Mouse (Mus musculus) cortical plate, adult 2 months (tissue): ENCODE measurements around the gene Pfkfb3. TPM values are rescaled to one million over a fixed set of nuclear protein-coding genes. Genes with fewer than 3 reads are reported as not detected.
A peak's percentile ranks its signal among the peaks of the same experiment; 100 is the strongest.

Source experiments
- H3K27ac ChIP-seq: fragments of 200-500 bp; 2 replicates; pipeline ENCODE4 v1.5.1; 2012; ENCODE audit warnings: low read length, control low read depth, inconsistent platforms; ENCODE audit not compliant: insufficient read depth
- H3K4me1 ChIP-seq: fragments of 200-500 bp; 2 replicates; pipeline ENCODE4 v1.6.1; 2011; ENCODE audit warnings: low read length; ENCODE audit not compliant: control insufficient read depth, insufficient read depth
- H3K4me3 ChIP-seq: fragments of 200-500 bp; 2 replicates; pipeline ENCODE4 v1.5.1; 2011; ENCODE audit warnings: mild to moderate bottlenecking, low read length, control low read depth; ENCODE audit not compliant: insufficient read depth
- CTCF ChIP-seq: fragments of 200-500 bp; IDR thresholded peaks from 2 replicates; pipeline ENCODE4 v1.5.1; 2011; ENCODE audit warnings: mild to moderate bottlenecking, control low read depth, low read length; ENCODE audit not compliant: insufficient read depth; ENCODE audit errors: extremely low read depth
- POLR2A ChIP-seq: fragments of 200-500 bp; IDR thresholded peaks from 2 replicates; pipeline ENCODE4 v1.6.1; 2011; ENCODE audit warnings: mild to moderate bottlenecking, low read length, control low read depth; ENCODE audit not compliant: insufficient read depth; ENCODE audit errors: extremely low read depth
- polyA plus RNA-seq: library from polyadenylated mRNA; depleted of rRNA; stranded (reverse); fragments of >200 nt; gene quantifications from 2 replicates; pipeline ENCODE4 v1.2.3, GENCODE M21; 2012

Pfkfb3 gene
- polyA plus RNA-seq, 1 experiment = 20.6 TPM

- Histone ChIP-seq H3K4me3 (no peak overlapping the region), H3K4me1 (no peaks in the 10 kb centered on the region), H3K27ac (no peak overlapping the region)
- TF ChIP-seq POLR2A (no peak), CTCF (no peak)
Measured at GRCm38 (mm10) chr2:11571004-11571535, 17.2 kb upstream of the Pfkfb3 start.

- Histone ChIP-seq H3K27ac (no peak overlapping the region), H3K4me1 (no peaks in the 10 kb centered on the region), H3K4me3 (no peak overlapping the region)
- TF ChIP-seq CTCF = no peak
- TF ChIP-seq POLR2A = no peak
Measured at GRCm38 (mm10) chr2:11568471-11568870, 14.6 kb upstream of the Pfkfb3 start.

- TF ChIP-seq CTCF = peak; percentile 26; the same call in 1 of the 2 replicates
- no peak for TF ChIP-seq POLR2A
- H3K4me1 ChIP-seq = no peaks in the 10 kb centered on the region
Measured at GRCm38 (mm10) chr2:11567781-11568362, 14.0 kb upstream of the Pfkfb3 start.

GRCm38 (mm10) chr2:11566898-11567297, 13.0 kb upstream of the Pfkfb3 start:
- no peak for TF ChIP-seq POLR2A
- TF ChIP-seq CTCF = no peak
- Histone ChIP-seq H3K4me3 (no peak overlapping the region), H3K27ac (no peak overlapping the region), H3K4me1 (no peaks in the 10 kb centered on the region)

More at GRCm38 (mm10) chr2:11567781-11568362, 14.0 kb upstream of the Pfkfb3 start:
- H3K4me3 ChIP-seq = no peak overlapping the region
- H3K27ac ChIP-seq = no peak overlapping the region

- H3K4me3 ChIP-seq = no peak overlapping the region
- H3K27ac ChIP-seq = no peak overlapping the region
- H3K4me1 ChIP-seq = no peaks in the 10 kb centered on the region
- TF ChIP-seq POLR2A (no peak), CTCF (no peak)
Measured at GRCm38 (mm10) chr2:11566241-11566640, 12.4 kb upstream of the Pfkfb3 start.

GRCm38 (mm10) chr2:11564768-11565167, 10.9 kb upstream of the Pfkfb3 start:
- no peak for TF ChIP-seq CTCF
- no peak for TF ChIP-seq POLR2A
- no peaks in the 10 kb centered on the region for H3K4me1 ChIP-seq

GRCm38 (mm10) chr2:11563256-11563655, 9.4 kb upstream of the Pfkfb3 start:
- no peak for TF ChIP-seq CTCF
- no peak for TF ChIP-seq POLR2A
- H3K4me3 ChIP-seq = no peak overlapping the region
- no peak overlapping the region for H3K27ac ChIP-seq
- H3K4me1 ChIP-seq = no peaks in the 10 kb centered on the region

More at GRCm38 (mm10) chr2:11564768-11565167, 10.9 kb upstream of the Pfkfb3 start:
- no peak overlapping the region for H3K27ac ChIP-seq
- H3K4me3 ChIP-seq = no peak overlapping the region

GRCm38 (mm10) chr2:11558654-11559053, 4.8 kb upstream of the Pfkfb3 start:
- Histone ChIP-seq H3K4me1 (no peaks in the 10 kb centered on the region), H3K27ac (no peak overlapping the region), H3K4me3 (no peak overlapping the region)
- TF ChIP-seq POLR2A (no peak), CTCF (no peak)

- no peak for TF ChIP-seq POLR2A
- Histone ChIP-seq H3K27ac (no peak overlapping the region), H3K4me3 (no peak overlapping the region), H3K4me1 (no peaks in the 10 kb centered on the region)
Measured at GRCm38 (mm10) chr2:11557244-11557643, 3.4 kb upstream of the Pfkfb3 start.

- Histone ChIP-seq H3K4me3 (no peak overlapping the region), H3K4me1 (no peaks in the 10 kb centered on the region), H3K27ac (no peak overlapping the region)
- TF ChIP-seq CTCF = no peak
- no peak for TF ChIP-seq POLR2A
Measured at GRCm38 (mm10) chr2:11555316-11555715, 1.4 kb upstream of the Pfkfb3 start.

- H3K4me3 ChIP-seq = peak overlapping the region; percentile 79
- TF ChIP-seq CTCF (no peak), POLR2A (no peak)
- H3K4me1 ChIP-seq = no peaks in the 10 kb centered on the region
- no peak overlapping the region for H3K27ac ChIP-seq
Measured at GRCm38 (mm10) chr2:11552966-11553451, 868 bp downstream of the Pfkfb3 start.
